Mouse (Mus musculus): ENCODE measurements at regions not wholly inside any gene's neighbourhood (a gene's known extent, or its start where the extent isn't known, plus 50 kb on each side); places are given as distances from the start of the nearest gene placed in this dataset.

- DNase-seq (ENCODE audit: low spot score) (no peak), ATAC-seq (replicated peaks; ENCODE audit: low FRiP score, low read depth) (no peak)
- H3K4me2 ChIP-seq (ENCODE audit: low read length): no peak overlapping the region
- no peak overlapping the region for H3K9ac ChIP-seq (ENCODE audit: low read depth, low read length)
- no peaks in the 10 kb centered on the region for H3K4me1 ChIP-seq (replicated peaks; ENCODE audit: insufficient read depth, low read length)
- H3K9me3 ChIP-seq (replicated peaks; ENCODE audit: low read length): no peaks in the 10 kb centered on the region
- no peaks in the 10 kb centered on the region for H3K27me3 ChIP-seq (ENCODE audit: insufficient read depth, low read length)
- H3K27ac ChIP-seq: no peak overlapping the region
- 90% methylated on average over 2 of the region's 2 CpGs for WGBS
- no peaks in the 10 kb centered on the region for H3K36me3 ChIP-seq (ENCODE audit: insufficient read depth, low read length)
- H3K4me3 ChIP-seq (replicated peaks; ENCODE audit: low read depth, low read length): no peak overlapping the region
- no peak for TF ChIP-seq CTCF (IDR thresholded peaks at IDR 0.05; ENCODE audit: low read depth)
Observed at GRCm38 (mm10) chr10:72347949-72348663, 306.5 kb upstream of the Zwint start.

GRCm38 (mm10) chr10:72352810-72353209 is 301.8 kb upstream of the Zwint start:
- Histone ChIP-seq H3K27me3 (ENCODE audit: insufficient read depth, low read length) (no peaks in the 10 kb centered on the region), H3K9me3 (replicated peaks; ENCODE audit: low read length) (no peaks in the 10 kb centered on the region), H3K36me3 (ENCODE audit: insufficient read depth, low read length) (no peaks in the 10 kb centered on the region), H3K4me1 (replicated peaks; ENCODE audit: insufficient read depth, low read length) (no peaks in the 10 kb centered on the region), H3K4me2 (ENCODE audit: low read length) (no peak overlapping the region), H3K4me3 (replicated peaks; ENCODE audit: low read depth, low read length) (no peak overlapping the region), H3K27ac (no peak overlapping the region), H3K9ac (ENCODE audit: low read depth, low read length) (no peak overlapping the region)
- DNase-seq (ENCODE audit: low spot score) (no peak), ATAC-seq (replicated peaks; ENCODE audit: low FRiP score, low read depth) (no peak)
- TF ChIP-seq CTCF (IDR thresholded peaks at IDR 0.05; ENCODE audit: low read depth): no peak

- WGBS: 78% methylated on average over 2 of the region's 2 CpGs
- H3K36me3 ChIP-seq (ENCODE audit: insufficient read depth, low read length): no peaks in the 10 kb centered on the region
Observed at GRCm38 (mm10) chr10:72353515-72353914, 301.1 kb upstream of the Zwint start.

GRCm38 (mm10) chr10:72383351-72383750 is 271.3 kb upstream of the Zwint start:
- no peak overlapping the region for H3K9ac ChIP-seq (ENCODE audit: low read depth, low read length)
- no peak for TF ChIP-seq CTCF (IDR thresholded peaks at IDR 0.05; ENCODE audit: low read depth)
- H3K27ac ChIP-seq: no peak overlapping the region
- H3K36me3 ChIP-seq (ENCODE audit: insufficient read depth, low read length): no peaks in the 10 kb centered on the region
- WGBS: 33% methylated on average over 1 of the region's 1 CpGs
- H3K4me1 ChIP-seq (replicated peaks; ENCODE audit: insufficient read depth, low read length): no peaks in the 10 kb centered on the region
- H3K9me3 ChIP-seq (replicated peaks; ENCODE audit: low read length): no peaks in the 10 kb centered on the region
- H3K27me3 ChIP-seq (ENCODE audit: insufficient read depth, low read length): no peaks in the 10 kb centered on the region
- no peak overlapping the region for H3K4me3 ChIP-seq (replicated peaks; ENCODE audit: low read depth, low read length)
- no peak overlapping the region for H3K4me2 ChIP-seq (ENCODE audit: low read length)
- DNase-seq (ENCODE audit: low spot score): peak; percentile 83
- peak; percentile 93 for ATAC-seq (replicated peaks; ENCODE audit: low FRiP score, low read depth)

More at GRCm38 (mm10) chr10:72353515-72353914, 301.1 kb upstream of the Zwint start:
- Histone ChIP-seq H3K27me3 (ENCODE audit: insufficient read depth, low read length) (no peaks in the 10 kb centered on the region), H3K27ac (no peak overlapping the region), H3K4me2 (ENCODE audit: low read length) (no peak overlapping the region), H3K4me3 (replicated peaks; ENCODE audit: low read depth, low read length) (no peak overlapping the region), H3K9me3 (replicated peaks; ENCODE audit: low read length) (no peaks in the 10 kb centered on the region), H3K9ac (ENCODE audit: low read depth, low read length) (no peak overlapping the region), H3K4me1 (replicated peaks; ENCODE audit: insufficient read depth, low read length) (no peaks in the 10 kb centered on the region)
- TF ChIP-seq CTCF (IDR thresholded peaks at IDR 0.05; ENCODE audit: low read depth): no peak
- ATAC-seq (replicated peaks; ENCODE audit: low FRiP score, low read depth) (no peak), DNase-seq (ENCODE audit: low spot score) (no peak)

DNA sequence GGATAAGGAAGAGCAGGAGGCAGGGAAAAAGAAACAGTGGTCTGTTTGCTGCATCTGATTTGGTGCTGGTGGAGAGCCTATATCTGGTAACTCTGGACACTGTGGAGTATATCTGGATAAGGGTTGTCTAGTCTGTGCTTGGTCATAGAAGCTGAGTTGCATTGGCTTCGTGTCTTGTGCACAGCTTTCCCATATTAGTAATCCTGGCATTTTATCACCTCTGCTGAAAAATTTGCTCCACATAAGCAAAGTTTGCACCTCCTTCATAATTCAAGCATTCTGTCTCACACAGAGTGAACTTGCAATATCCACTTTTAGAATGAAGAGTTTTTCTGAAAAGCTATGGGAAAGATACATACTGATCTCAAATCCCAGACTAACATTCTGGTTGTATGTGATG is 269.8 kb upstream of the Zwint start:
- Histone ChIP-seq H3K4me2 (ENCODE audit: low read length) (no peak overlapping the region), H3K36me3 (ENCODE audit: insufficient read depth, low read length) (no peaks in the 10 kb centered on the region), H3K4me3 (replicated peaks; ENCODE audit: low read depth, low read length) (no peak overlapping the region), H3K9me3 (replicated peaks; ENCODE audit: low read length) (no peaks in the 10 kb centered on the region), H3K9ac (ENCODE audit: low read depth, low read length) (no peak overlapping the region), H3K27me3 (ENCODE audit: insufficient read depth, low read length) (no peaks in the 10 kb centered on the region), H3K4me1 (replicated peaks; ENCODE audit: insufficient read depth, low read length) (no peaks in the 10 kb centered on the region), H3K27ac (no peak overlapping the region)
- DNase-seq (ENCODE audit: low spot score): no peak
- TF ChIP-seq CTCF (IDR thresholded peaks at IDR 0.05; ENCODE audit: low read depth): no peak
- 59% methylated on average over 1 of the region's 1 CpGs for WGBS
- no peak for ATAC-seq (replicated peaks; ENCODE audit: low FRiP score, low read depth)

GRCm38 (mm10) chr10:72391397-72391796 is 263.2 kb upstream of the Zwint start:
- Histone ChIP-seq H3K4me3 (replicated peaks; ENCODE audit: low read depth, low read length) (no peak overlapping the region), H3K9me3 (replicated peaks; ENCODE audit: low read length) (no peaks in the 10 kb centered on the region), H3K4me2 (ENCODE audit: low read length) (no peak overlapping the region), H3K36me3 (ENCODE audit: insufficient read depth, low read length) (no peaks in the 10 kb centered on the region), H3K27me3 (ENCODE audit: insufficient read depth, low read length) (no peaks in the 10 kb centered on the region), H3K27ac (no peak overlapping the region), H3K4me1 (replicated peaks; ENCODE audit: insufficient read depth, low read length) (no peaks in the 10 kb centered on the region), H3K9ac (ENCODE audit: low read depth, low read length) (no peak overlapping the region)
- 97% methylated on average over 1 of the region's 1 CpGs for WGBS
- ATAC-seq (replicated peaks; ENCODE audit: low FRiP score, low read depth) (no peak), DNase-seq (ENCODE audit: low spot score) (no peak)
- peak; percentile 66 for TF ChIP-seq CTCF (IDR thresholded peaks at IDR 0.05; ENCODE audit: low read depth)

Data from kidney, postnatal 0 days (tissue).